Mouse (Mus musculus): ENCODE measurements around the gene Gtf2f1.
"Not testable (repeated sequence)": the region's sequence is repeated elsewhere in the genome, so short reads cannot be mapped to it uniquely, and the experiment has no call there.

Gene Gtf2f1

DNA sequence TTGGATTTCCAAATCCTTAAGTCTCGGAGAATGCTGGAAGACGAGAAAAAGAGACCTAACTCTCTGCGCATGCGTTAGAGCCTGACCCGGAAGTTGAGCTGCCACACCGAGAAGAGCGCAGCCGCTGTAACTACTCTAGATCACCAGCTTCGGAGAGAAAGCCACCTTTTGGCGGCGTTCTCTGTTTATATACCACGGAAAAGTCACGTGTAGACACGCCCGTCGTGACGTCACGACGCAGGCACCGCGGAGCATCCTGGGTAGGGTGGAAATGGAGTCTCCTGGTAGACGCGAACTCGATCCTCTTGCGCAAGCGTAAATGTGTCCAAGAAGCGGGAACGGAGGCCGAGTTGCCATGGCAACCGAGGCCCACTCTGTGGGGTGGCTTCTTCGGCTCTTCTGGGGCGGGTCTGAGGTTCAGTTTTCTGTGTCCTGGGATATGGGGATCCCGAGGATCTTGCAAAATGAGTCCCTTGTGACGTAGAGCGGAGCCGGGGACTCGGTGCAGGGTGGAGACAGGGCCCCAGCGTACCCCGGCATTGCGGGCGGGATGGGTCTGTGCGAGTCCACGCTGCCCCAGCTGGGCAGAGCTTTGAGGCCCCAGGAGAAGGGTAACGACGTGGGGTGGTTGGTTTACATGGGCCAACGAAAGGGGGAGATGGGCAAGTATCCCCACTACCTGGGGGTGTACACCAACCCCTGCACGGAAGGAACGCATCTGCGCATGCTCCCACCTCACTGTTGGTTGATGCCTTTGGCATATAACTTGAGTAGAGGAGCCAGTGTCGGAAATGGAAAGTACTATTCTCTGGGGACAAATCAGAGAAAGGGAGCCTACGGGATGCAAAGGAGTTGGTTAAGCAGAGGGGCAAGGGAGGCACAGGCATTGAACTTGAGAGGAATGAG, at the start of gene Gtf2f1, which contains the start of gene Gm17949:
TSS of gene Gtf2f1 (minus strand) at position 53 of the 906 bp plus-strand sequence.
TSS of gene Gm17949 (plus strand) at position 234 of the 906 bp plus-strand sequence.
- DNase-seq (ENCODE audit: extremely low spot score, low spot score) = peak; percentile 99

DNA sequence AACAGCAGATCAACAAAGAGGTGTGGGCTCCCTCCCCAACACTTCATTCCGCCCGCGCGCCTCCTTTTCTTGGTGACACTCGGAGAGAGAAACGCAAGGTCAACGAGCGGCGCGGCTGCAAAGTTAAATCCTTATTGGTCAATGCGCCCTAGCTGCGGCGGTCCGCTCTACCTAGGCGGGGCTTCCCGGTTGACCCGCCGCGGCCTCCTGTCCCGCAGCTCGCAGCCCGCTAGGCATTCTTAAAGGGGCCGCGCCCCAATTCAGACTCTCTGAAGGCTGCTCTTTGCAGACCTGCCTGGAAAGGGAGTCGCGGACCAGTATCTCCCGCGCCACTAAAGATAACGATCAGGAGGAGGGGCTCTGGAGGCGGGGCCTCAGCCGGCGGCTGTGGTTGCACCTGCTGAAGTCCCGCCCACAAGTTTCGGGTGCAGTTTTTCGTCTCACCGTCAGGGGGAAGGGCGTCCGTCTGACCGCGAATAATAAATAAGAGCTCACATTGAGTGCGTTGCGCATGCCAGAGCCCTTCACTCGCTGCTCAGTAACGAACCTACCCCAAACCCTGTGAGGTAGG, 49.2 kb upstream of the Gtf2f1 start:
- DNase-seq (ENCODE audit: extremely low spot score, low spot score) = peak; percentile 94

DNA sequence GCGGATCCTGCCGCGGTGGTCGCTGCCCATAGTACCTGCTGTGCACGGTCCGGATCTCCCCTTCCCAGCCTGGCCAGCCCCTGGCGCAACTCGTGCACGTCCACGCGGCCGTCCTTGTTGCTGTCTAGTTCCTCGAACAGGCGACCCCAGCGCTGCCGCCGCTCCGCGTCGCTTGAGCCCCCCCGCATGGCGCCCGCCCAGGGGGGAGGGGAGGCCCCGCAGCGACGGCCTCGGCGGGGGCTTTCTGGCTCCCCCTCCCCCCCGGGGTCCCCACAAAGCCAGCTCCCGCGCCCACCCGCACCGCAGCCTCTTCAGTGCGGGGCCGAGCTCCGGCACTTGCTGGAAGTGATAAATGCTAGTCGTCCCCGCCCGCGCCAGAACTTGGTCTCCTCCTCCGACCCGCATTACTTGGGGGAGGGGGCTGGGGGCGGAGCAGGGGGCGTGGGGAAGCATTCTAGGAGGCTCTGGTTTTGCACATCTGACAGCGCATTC, 48.4 kb upstream of the Gtf2f1 start, which contains the start of gene Slc25a23:
TSS of gene Slc25a23 (minus strand) at position 378 of the 492 bp plus-strand sequence.
- DNase-seq (ENCODE audit: extremely low spot score, low spot score) = peak; percentile 85

DNA sequence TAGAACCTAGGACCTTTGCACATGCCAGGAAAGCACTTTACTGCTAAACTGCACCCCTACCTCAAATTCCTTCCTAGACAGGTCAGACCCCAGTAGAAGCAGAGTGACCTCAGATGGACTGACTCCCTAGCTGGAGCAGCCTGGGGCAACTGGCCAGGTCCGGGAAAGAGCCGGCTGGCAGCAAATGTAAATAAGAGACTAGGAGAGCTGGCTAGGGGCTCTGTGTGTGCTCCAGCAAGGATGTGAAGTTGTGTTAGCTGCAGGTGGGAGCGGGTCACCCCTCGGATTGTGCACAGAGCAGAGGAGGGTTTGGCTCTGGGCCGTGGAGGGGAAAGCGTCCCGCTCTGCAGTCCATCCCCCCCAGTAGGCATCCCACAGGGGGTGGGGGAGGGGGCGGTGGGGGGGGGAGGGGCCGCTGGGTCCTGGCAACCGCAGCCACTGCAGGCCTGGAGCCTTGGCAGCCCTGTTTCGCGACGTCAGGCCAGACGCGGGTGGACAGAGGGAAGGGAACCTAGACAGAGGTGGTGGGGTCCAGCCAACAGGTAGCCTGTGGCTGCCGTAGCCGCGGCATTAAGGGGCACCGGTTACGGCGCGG, 47.9 kb upstream of the Gtf2f1 start, which contains the start of gene Crb3:
TSS of gene Crb3 (plus strand) at position 215 of the 595 bp plus-strand sequence.
- peak; percentile 32 for DNase-seq (ENCODE audit: extremely low spot score, low spot score)

DNA sequence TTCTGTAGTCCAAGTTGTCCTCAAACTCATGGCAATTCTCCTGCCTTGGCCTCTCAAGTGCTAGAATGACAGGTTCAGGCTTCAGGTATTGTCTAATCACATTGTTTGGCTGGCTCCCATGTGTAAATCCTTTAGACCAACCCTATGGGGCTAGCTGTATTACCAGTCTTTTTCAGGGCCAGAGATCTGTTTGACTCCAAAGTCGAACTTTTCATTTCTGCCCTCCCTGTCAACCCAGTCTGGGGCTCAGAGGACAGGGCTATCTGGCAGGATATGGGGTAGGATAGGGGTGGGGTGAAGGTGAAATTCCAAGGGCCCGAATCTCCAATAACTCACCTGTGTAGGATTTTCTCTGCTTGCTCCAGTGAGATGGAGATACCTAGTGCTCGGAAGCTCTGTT, 45.2 kb upstream of the Gtf2f1 start:
- no peak for DNase-seq (ENCODE audit: extremely low spot score, low spot score)

DNA sequence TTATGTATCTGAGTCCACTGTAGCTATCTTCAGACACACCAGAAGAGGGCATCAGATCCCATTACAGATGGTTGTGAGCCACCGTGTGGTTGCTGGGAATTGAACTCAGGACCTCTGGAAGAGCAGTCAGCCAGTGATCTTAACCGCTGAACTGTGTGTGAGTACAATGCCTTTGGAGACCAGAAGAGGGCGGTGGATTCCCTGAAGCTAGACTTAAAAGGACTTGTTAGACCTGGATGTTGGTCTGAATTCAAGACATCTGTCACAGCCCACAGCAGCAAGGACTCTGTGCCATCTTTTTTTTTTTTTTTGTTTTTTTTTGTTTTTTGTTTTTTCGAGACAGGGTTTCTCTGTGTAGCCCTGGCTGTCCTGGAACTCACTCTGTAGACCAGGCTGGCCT, 40.6 kb upstream of the Gtf2f1 start:
- not testable (repeated sequence) for DNase-seq (ENCODE audit: extremely low spot score, low spot score)

DNA sequence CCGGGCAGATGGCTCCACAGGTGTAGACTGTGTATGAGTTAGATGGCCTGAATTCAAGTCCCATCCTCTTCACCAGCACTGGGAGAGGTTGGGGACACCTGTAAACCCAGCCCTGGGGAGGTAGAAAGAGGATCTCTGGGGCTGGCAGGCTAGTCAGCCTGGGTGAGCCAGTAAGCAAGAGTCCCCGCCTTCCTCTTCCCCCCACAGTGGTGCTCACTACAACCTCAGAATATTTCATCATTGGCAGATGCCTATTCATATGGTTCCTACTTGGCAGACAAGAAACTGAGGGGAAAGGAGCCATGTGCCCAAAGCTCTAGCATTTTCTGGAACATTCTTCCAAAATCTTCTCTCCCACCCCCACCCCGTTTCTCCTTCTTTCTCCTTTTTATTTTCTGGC, 37.7 kb upstream of the Gtf2f1 start:
- DNase-seq (ENCODE audit: extremely low spot score, low spot score) = no peak

DNA sequence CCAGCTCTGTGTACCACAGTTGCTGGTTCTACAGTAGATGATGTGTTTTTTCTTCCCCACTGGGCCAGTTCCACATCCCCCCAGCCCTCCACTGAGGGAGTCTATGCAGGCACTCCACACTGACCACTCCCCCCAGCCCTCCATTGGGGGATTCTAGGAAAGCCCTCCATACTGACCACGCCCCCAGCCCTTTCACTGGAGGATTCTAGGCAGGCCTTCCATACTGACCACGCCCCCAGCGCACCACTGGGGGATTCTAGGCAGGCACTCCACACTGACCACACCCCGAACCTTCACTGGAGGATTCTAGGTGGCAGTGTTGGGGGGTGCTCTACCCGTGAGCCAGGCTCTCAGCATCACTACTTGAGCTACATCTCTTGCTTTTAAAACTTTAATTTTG, 36.3 kb upstream of the Gtf2f1 start:
- DNase-seq (ENCODE audit: extremely low spot score, low spot score) = no peak

DNA sequence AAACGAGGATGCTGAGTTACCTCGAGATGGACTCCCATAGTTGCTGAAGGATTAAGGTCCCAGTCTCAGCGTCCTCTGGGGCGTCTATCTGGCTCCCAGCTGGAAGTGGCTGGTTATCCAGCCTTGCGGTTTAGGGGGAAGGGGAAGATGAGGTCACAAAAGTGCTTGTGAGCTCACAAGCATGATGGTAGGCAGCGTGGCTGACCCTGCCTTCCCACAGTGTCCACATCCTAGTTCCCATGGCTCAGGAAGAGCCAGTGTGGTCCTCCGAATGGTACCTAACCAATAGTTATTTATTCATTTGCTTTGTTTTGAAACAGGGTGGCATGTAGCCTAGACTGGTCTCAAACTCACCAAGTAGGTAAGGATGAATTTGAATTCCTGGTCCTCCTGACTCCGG, 30.5 kb upstream of the Gtf2f1 start, which contains the start of gene Slc25a41:
TSS of gene Slc25a41 (minus strand) at position 101 of the 400 bp plus-strand sequence.
- DNase-seq (ENCODE audit: extremely low spot score, low spot score) = no peak

DNA sequence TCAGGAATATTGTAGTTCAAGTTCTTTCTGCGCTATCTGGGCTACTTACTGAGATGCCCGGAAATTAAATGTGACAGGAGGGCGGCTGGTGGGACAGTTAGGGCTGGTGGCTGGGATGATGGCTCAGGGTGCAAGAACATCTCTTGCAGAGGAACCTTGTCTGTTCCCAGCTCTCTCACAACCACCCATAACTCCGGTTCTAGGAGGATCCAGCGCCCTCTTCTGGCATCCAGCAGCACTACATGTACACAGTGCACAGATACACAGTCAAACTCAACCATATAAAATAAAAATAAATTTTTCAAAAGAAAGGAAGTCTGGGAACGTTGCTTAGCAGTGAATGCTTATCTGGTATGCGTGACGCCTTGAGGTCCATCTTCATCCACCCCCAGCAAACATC, 27.9 kb upstream of the Gtf2f1 start:
- DNase-seq (ENCODE audit: extremely low spot score, low spot score) = no peak

DNA sequence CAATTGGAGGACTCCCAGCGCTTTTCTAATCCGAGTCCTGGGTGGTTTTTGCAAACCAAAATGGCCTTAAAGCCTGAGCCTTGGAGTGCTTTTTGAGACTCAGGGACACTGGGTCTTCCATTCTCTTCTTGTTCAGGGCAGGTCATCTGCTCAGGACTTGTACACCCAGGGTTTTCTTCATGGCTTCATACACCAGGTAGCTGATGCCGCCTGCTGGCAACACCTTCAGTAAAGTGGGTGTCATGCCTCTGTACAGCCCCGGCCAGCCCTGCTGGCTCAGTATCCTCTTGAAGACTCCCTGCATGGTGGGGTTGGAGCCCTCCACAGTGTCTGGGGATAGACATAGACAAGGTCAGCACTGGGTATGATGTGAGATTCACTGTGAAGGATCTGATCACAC, 21.8 kb upstream of the Gtf2f1 start:
- no peak for DNase-seq (ENCODE audit: extremely low spot score, low spot score)

DNA sequence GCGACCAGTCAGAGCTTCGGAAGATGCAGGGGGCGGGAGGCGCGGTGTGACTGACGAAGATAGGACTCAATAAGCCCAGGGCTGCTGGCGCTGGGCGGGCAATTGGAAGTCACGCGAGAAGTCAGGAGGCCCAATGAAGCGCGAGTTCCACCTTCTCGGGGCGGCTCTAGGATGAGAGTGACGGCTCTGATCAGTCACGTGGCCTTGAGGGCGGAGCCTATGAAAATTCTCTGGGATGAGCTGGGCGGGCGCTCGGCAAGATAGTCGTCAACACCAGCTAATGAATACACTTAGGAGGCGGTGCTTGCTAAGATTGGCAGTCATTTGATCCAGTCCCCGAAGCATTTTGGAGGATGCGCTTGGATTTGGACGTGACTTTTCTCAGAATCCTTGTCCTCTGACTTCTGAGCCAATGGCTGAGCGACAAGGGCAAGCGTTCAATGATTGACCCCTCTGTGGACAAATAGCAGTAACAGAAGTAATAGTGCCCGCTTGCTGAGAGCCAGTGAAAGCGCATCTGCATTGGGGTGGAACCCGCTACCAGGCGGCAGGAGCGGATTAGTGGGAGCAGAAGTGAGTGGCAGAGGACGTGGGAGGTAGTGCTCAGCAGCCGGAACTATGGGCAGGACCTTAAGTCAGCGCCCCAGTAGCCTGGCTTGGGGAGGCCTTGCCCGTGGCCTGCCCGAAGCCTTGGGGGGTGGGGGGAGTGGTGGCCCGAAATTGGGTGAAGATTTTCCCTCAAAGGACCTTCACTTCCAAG, 20.8 kb upstream of the Gtf2f1 start:
- peak; percentile 96 for DNase-seq (ENCODE audit: extremely low spot score, low spot score)

DNA sequence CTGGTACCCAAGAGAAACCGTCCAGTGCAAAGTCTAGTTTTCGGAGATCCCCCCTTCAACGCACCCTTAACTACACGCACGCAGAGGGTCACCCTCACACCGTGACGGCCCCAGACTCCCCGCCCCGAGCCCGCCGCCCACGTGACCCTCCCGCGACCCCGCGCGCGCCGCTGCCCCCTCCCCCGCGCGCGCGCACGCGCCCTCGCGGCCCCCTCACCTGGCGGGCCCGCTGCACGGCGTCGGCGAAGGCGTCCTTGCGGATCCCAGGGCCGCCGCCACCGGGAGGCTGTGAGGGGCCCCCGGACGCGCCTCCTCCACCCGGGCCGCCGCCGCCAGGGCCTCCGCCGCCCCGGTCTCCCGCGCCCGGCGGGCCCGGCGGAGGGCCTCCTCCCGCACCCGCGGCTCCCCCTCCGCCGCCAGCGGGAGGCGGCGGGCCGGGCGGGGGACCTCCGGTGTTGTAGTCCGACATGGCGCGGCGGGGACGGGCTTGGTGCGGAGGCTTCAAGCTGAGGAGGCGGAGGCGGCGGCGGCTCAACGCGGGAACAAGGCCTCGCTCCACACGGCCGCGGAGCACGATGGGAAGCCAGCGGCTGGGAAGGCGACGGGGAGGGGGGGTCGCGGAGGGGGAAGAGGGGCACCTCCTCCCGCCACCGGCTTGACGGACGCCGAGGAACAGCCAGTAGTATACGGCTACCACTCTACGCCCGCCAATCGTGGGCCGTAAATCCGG, 20.0 kb upstream of the Gtf2f1 start, which contains the start of gene Khsrp:
TSS of gene Khsrp (minus strand) at position 592 of the 730 bp plus-strand sequence.
- peak; percentile 66 for DNase-seq (ENCODE audit: extremely low spot score, low spot score)

DNA sequence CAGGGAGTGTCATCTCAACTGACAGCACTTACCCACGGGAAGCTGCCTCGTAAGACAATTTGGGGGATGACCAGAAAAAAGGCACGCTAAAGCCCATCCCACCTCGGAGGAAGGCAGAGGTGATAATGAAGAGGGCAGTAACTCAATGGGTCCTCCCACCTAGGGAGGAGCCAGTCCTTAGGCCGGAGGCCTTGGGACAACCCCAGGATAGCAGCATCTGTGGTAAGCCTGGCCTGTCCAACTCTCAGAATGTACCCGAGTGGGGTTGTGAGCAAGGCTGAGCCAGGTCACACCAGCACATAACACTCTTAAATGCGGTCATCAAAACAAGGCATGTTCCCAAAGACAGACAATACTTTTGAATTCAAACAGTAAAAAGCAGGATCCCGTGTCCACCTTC, 18.6 kb upstream of the Gtf2f1 start:
- no peak for DNase-seq (ENCODE audit: extremely low spot score, low spot score)

DNA sequence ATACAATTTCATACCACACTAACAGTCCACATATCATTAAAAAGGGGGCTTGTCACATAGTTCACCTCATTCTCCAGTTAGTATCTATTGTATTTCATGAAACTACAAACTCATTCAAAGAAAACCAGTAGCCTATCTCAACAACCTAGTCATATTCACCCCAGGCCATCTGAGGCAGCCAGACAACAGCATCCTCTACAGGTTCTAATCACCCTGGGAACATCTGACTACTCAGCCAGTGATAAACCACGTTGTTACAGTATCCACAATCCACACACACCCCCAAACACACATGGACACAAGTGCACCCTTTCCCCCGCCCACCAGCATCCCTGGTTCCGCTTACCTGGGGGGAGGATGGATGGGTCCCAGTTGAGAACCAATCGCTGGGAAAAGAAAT, 16.4 kb upstream of the Gtf2f1 start:
- DNase-seq (ENCODE audit: extremely low spot score, low spot score) = no peak

DNA sequence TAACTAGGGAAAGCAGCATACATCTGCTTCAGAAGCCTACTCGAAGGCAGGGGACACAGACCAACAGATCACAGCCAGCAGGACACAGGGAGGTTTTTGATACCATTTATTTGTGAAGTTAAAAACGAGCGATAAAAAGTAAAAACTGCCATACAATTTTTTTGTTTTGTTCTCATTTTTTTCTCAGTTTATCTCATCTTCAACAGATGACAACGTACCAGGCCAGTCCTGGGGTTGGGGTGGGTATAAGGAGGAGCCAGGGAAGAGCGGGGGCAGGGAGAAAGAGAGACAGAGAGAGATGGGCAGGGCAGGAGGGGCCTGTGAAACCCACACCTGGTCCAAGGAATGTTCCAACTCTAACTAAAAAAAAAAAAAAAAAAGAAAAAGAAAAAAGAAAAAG, 9.9 kb upstream of the Gtf2f1 start:
- DNase-seq (ENCODE audit: extremely low spot score, low spot score) = no peak

DNA sequence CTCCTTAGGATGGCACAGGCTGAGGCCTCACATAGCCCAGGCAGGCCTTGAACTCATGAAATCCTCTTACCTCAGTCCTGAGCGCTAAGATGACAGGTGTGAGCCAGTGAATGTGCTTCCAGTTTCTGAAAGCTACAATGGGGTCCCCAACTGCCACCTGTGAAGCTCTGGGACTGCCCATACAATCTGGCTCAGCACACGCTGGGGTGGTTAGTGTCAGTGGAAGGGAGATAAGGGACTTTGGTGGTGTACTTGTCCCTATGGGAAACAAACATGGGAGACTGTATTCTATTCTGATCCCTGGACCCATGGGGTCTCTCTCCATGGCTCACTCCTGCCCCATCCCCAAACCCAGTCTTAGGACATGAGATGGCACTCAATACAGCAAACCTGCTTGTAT, 8.6 kb upstream of the Gtf2f1 start:
- DNase-seq (ENCODE audit: extremely low spot score, low spot score) = no peak

DNA sequence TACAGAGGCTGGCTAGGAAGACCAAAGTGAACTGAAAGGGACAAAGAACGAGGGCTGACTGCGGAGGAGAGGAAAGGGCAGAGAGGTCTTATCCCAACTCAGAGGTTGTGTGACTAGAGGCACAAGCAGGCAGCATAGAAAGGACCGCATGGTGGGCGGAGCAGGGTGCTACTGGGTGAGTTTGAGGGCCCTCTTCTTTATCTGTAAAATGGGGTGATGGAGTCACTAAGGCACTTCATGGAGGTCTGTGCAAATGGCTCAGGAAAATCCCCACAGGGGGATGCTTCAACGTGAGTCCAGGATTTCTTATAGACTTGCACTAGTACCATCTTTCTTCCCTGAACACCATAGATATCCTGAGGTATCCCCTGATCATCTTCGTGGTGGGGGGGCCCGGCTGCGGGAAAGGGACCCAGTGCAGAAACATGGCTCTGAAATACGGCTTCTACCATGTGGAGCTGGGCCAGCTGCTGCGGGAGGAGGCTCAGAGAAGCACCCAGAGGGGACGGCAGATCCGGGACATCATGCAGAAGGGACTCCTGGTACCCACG, 1.2 kb upstream of the Gtf2f1 start:
- no peak for DNase-seq (ENCODE audit: extremely low spot score, low spot score)

DNA sequence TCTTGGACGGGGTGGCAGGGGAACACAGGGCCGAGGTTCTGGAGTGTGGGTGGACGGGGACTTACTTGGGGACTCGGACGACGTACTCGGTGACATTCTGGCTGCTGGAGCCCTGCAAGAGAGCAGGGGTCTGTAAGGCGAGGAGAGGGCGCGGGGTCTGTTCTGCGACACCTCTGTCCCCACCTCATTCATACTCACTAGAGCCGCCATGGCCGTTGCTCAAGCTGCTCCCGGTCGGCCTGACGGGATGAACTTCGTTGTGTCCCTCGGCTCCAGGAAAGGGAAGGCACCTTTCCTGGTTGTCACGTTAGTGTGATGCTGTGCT, 215 bp downstream of the Gtf2f1 start:
- no peak for DNase-seq (ENCODE audit: extremely low spot score, low spot score)

Data from neural tube, embryonic 10.5 days (tissue).